Mouse (Mus musculus) CH12.LX (cell line): ENCODE results near the gene Ncam2. TPM values are rescaled to one million over a fixed set of nuclear protein-coding genes. Genes with fewer than 3 reads are reported as not detected.

ENCODE experiments used
- DNase-seq: peaks from one replicate; pipeline ENCODE4 v3.0.0-alpha.2; 2013; ENCODE audit errors: extremely low read depth
- H3K27ac ChIP-seq: 2 replicates; pipeline ENCODE4 v1.5.1; 2012; ENCODE audit warnings: low read depth, mild to moderate bottlenecking, control low read depth, moderate library complexity; ENCODE audit not compliant: insufficient read depth
- H3K27me3 ChIP-seq: replicated peaks from 2 replicates; pipeline ENCODE3; 2012; ENCODE audit warnings: inconsistent platforms
- H3K36me3 ChIP-seq, 2 experiments: replicated peaks in 1 of 2; 2 replicates each; pipeline versions ENCODE3 to v1.6.1; 2012; ENCODE audit warnings: inconsistent platforms in 1 of 2, low read length in 1 of 2, mild to moderate bottlenecking in 1 of 2, mixed read lengths in 1 of 2, moderate library complexity in 1 of 2; ENCODE audit not compliant: control insufficient read depth in 1 of 2, insufficient read depth in 1 of 2
- H3K4me1 ChIP-seq, 2 experiments: 2 replicates each; pipeline ENCODE4 v1.6.1; 2012; ENCODE audit warnings: inconsistent platforms in 1 of 2, moderate library complexity in 1 of 2; ENCODE audit not compliant: insufficient read depth in 2 of 2, control insufficient read depth in 1 of 2
- H3K4me2 ChIP-seq: 2 replicates; pipeline ENCODE4 v1.6.1; 2012; ENCODE audit warnings: low read depth, mild to moderate bottlenecking, control low read depth; ENCODE audit not compliant: poor library complexity, insufficient read depth, severe bottlenecking
- H3K4me3 ChIP-seq, 3 experiments: fragments of 150-350 bp in 1 of 3; sonication (generic) in 1 of 3; replicated peaks in 1 of 3; 2 replicates each; pipeline versions ENCODE3 to v1.5.1; 2011 to 2012; ENCODE audit warnings: low read depth in 2 of 3, low read length in 2 of 3, mild to moderate bottlenecking in 2 of 3, moderate library complexity in 2 of 3, control low read depth in 1 of 3, improper control_type of control experiment in 1 of 3, inconsistent platforms in 1 of 3, mixed read lengths in 1 of 3; ENCODE audit not compliant: poor library complexity in 1 of 3
- H3K79me2 ChIP-seq: replicated peaks from 2 replicates; pipeline ENCODE4 v1.6.1; 2012; ENCODE audit warnings: mild to moderate bottlenecking, moderate library complexity; ENCODE audit not compliant: control insufficient read depth, poor library complexity, insufficient read depth, severe bottlenecking; ENCODE audit errors: extremely low read depth
- H3K9ac ChIP-seq: 2 replicates; pipeline ENCODE4 v1.6.1; 2012; ENCODE audit warnings: low read depth, mild to moderate bottlenecking, control low read depth, moderate library complexity; ENCODE audit not compliant: insufficient read depth
- H3K9me3 ChIP-seq: replicated peaks from 2 replicates; pipeline ENCODE3; 2012; ENCODE audit warnings: low read length, inconsistent platforms, mixed read lengths
- CTCF ChIP-seq, 2 experiments: IDR thresholded peaks in 1 of 2; conservative IDR thresholded peaks in 1 of 2; 2 replicates each; pipeline ENCODE4 v1.5.1; 2011 to 2012; ENCODE audit warnings: low read depth in 2 of 2, low read length in 2 of 2, improper control_type of control experiment in 1 of 2, inconsistent platforms in 1 of 2, mild to moderate bottlenecking in 1 of 2, moderate library complexity in 1 of 2
- E2F4 ChIP-seq: IDR thresholded peaks from 2 replicates; pipeline ENCODE4 v1.6.1; 2011; ENCODE audit warnings: low read depth, low read length, improper control_type of control experiment; ENCODE audit not compliant: insufficient replicate concordance
- ETS1 ChIP-seq: conservative IDR thresholded peaks from 2 replicates; pipeline ENCODE4 v1.6.1; 2012; ENCODE audit warnings: low read depth, mild to moderate bottlenecking, inconsistent platforms, low read length, improper control_type of control experiment, moderate library complexity
- GABPA ChIP-seq: IDR thresholded peaks from 2 replicates; pipeline ENCODE4 v1.6.1; 2012; ENCODE audit warnings: low read depth, low read length, improper control_type of control experiment, inconsistent platforms; ENCODE audit not compliant: insufficient replicate concordance
- KAT2A ChIP-seq: IDR thresholded peaks from 2 replicates; pipeline ENCODE4 v1.6.1; 2012; ENCODE audit warnings: low read length, improper control_type of control experiment, inconsistent platforms; ENCODE audit not compliant: insufficient replicate concordance
- MAX ChIP-seq: IDR thresholded peaks from 2 replicates; pipeline ENCODE4 v1.6.1; 2011; ENCODE audit warnings: low read length, improper control_type of control experiment
- MAZ ChIP-seq: IDR thresholded peaks from 2 replicates; pipeline ENCODE4 v1.6.1; 2012; ENCODE audit warnings: low read depth, mild to moderate bottlenecking, inconsistent platforms, low read length, improper control_type of control experiment, moderate library complexity
- NELFE ChIP-seq: IDR thresholded peaks from 2 replicates; pipeline ENCODE4 v1.6.1; 2011; ENCODE audit warnings: low read depth, low read length, improper control_type of control experiment
- SIN3A ChIP-seq: IDR thresholded peaks from 2 replicates; pipeline ENCODE4 v1.6.1; 2012; ENCODE audit warnings: low read length, improper control_type of control experiment, inconsistent platforms
- TCF12 ChIP-seq: IDR thresholded peaks from 2 replicates; pipeline ENCODE4 v1.6.1; 2014; ENCODE audit warnings: low read depth, mild to moderate bottlenecking, inconsistent platforms, low read length, improper control_type of control experiment
- USF1 ChIP-seq: IDR thresholded peaks from 2 replicates; pipeline ENCODE4 v1.6.1; 2014; ENCODE audit warnings: low read depth, mild to moderate bottlenecking, inconsistent platforms, low read length, improper control_type of control experiment
- ZKSCAN1 ChIP-seq: IDR thresholded peaks from 2 replicates; pipeline ENCODE4 v1.6.1; 2012; ENCODE audit warnings: low read depth, inconsistent platforms, low read length, improper control_type of control experiment, borderline replicate concordance
- ZMIZ1 ChIP-seq: IDR thresholded peaks from 2 replicates; pipeline ENCODE4 v1.6.1; 2012; ENCODE audit warnings: low read depth, mild to moderate bottlenecking, inconsistent platforms, low read length, improper control_type of control experiment
- ZNF384 ChIP-seq: IDR thresholded peaks from 2 replicates; pipeline ENCODE4 v1.6.1; 2012; ENCODE audit warnings: low read depth, low read length, improper control_type of control experiment, inconsistent platforms
- dilution Hi-C: fragments of 300-500 bp; cut with MboI; formaldehyde crosslinking; loops from 2 replicates; pipeline ENCODE4 v1.14.3; 2020; ENCODE audit warnings: low sequenced_read_pairs; ENCODE audit not compliant: extremely low pct_unique_long_range_greater_than_20kb, extremely low pct_ligation_motif_present
- in situ Hi-C: fragments of 300-500 bp; cut with MboI; formaldehyde crosslinking; loops from 3 replicates; pipeline ENCODE4 v1.14.3; 2019; ENCODE audit warnings: low sequenced_read_pairs, low pct_ligation_motif_present, low pct_unique_long_range_greater_than_20kb, mixed read lengths
- polyA plus RNA-seq: library from polyadenylated mRNA; unstranded; fragments of >175 nt; gene quantifications from 2 replicates; pipeline ENCODE4 v1.2.1, GENCODE M21; 2012; ENCODE audit warnings: low read depth; ENCODE audit not compliant: insufficient read length
- total RNA-seq, 2 experiments: library from RNA; depleted of rRNA; stranded (reverse); fragments of 300-350 nt in 1 of 2; fragments of >200 nt in 1 of 2; gene quantifications; 2 replicates each; pipeline ENCODE4 v1.2.3; 2012 to 2014

Ncam2 gene
- total and polyA plus RNA-seq, 3 experiments = not detected

- H3K27me3 ChIP-seq = no peaks in the 10 kb centered on the region
- H3K79me2 ChIP-seq = no peaks in the 10 kb centered on the region
- no peak for TF ChIP-seq USF1
- no peak for TF ChIP-seq ETS1
- in situ Hi-C loops (no loop called here), dilution Hi-C loops (no loop called here)
- no peaks in the 10 kb centered on the region for H3K36me3 ChIP-seq
- H3K9ac ChIP-seq = no peak overlapping the region
- peaks cover 36% of the 10 kb centered on the region for H3K9me3 ChIP-seq
- no peak overlapping the region for H3K27ac ChIP-seq
- H3K4me2 ChIP-seq = no peak overlapping the region
- no peak overlapping the region for H3K4me3 ChIP-seq
- H3K4me1 ChIP-seq = no peaks in the 10 kb centered on the region
- DNase-seq = no peak
Observed at GRCm38 (mm10) chr16:81260429-81260828, 59.9 kb downstream of the Ncam2 start.

GRCm38 (mm10) chr16:81273597-81274360, 73.3 kb downstream of the Ncam2 start:
- dilution Hi-C loops = no loop called here
- H3K36me3 ChIP-seq = no peaks in the 10 kb centered on the region
- in situ Hi-C loops = no loop called here
- peaks cover 38% of the 10 kb centered on the region for H3K9me3 ChIP-seq
- no peak overlapping the region for H3K4me3 ChIP-seq
- DNase-seq = no peak
- no peak overlapping the region for H3K9ac ChIP-seq
- no peaks in the 10 kb centered on the region for H3K79me2 ChIP-seq
- no peak overlapping the region for H3K27ac ChIP-seq
- no peaks in the 10 kb centered on the region for H3K27me3 ChIP-seq
- TF ChIP-seq E2F4 (no peak), MAX (no peak), GABPA (no peak), ZNF384 (no peak), ZKSCAN1 (no peak), SIN3A (no peak), ZMIZ1 (no peak), NELFE (no peak), TCF12 (no peak), KAT2A (no peak), MAZ (no peak), CTCF (conservative IDR thresholded peaks at IDR 0.05 in 1 of 2, IDR thresholded peaks at IDR 0.05 in 1 of 2; ENCODE audit: low read depth in 2 of 2, low read length in 2 of 2) (no peak)
- no peaks in the 10 kb centered on the region for H3K4me1 ChIP-seq
- no peak overlapping the region for H3K4me2 ChIP-seq
